Mouse (Mus musculus): ENCODE data around the gene Mapk12. TPM values are rescaled to one million over a fixed set of nuclear protein-coding genes. Genes with fewer than 3 reads are reported as not detected.
A peak's percentile ranks its signal among the peaks of the same experiment; 100 is the strongest.

The Mapk12 gene
- polyA plus RNA-seq, 1 experiment from 2014 or later, result 3.0 TPM

DNA sequence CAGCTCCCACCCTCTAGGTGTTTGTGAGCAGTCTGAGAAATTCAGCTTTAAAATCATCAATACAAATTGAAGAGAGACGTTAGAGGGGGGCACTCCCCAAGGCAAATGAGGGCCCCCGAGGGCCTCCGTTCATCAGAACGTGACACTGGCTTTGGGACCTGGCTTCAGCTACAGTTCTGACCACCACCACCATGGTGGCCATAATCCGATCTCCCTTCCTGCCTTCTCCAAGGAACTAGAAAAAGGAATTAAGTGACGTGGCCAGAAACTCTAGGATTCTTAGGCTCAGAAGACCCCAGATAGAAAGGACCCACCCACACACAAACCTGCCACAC is 39.1 kb upstream of the Mapk12 start:
- Histone ChIP-seq H3K27me3 (ENCODE audit: control insufficient read depth, insufficient read depth, low read depth, low read length) (no peaks in the 10 kb centered on the region), H3K36me3 (ENCODE audit: control insufficient read depth, insufficient read depth, low read length) (no peaks in the 10 kb centered on the region), H3K4me1 (ENCODE audit: control insufficient read depth, insufficient read depth, low read length) (peaks cover 53% of the 10 kb centered on the region), H3K9ac (ENCODE audit: low read depth, low read length) (peak overlapping the region; percentile 94), H3K9me3 (replicated peaks; ENCODE audit: control insufficient read depth, low read length, poor library complexity, severe bottlenecking) (no peaks in the 10 kb centered on the region), H3K4me3 (ENCODE audit: low read depth, low read length) (peak overlapping the region; percentile 77), H3K27ac (ENCODE audit: low read length) (peak overlapping the region; percentile 85), H3K4me2 (ENCODE audit: low read length) (peak overlapping the region; percentile 97)
- 2% methylated on average over 6 of the region's 6 CpGs for WGBS
- ATAC-seq, result no peak

DNA sequence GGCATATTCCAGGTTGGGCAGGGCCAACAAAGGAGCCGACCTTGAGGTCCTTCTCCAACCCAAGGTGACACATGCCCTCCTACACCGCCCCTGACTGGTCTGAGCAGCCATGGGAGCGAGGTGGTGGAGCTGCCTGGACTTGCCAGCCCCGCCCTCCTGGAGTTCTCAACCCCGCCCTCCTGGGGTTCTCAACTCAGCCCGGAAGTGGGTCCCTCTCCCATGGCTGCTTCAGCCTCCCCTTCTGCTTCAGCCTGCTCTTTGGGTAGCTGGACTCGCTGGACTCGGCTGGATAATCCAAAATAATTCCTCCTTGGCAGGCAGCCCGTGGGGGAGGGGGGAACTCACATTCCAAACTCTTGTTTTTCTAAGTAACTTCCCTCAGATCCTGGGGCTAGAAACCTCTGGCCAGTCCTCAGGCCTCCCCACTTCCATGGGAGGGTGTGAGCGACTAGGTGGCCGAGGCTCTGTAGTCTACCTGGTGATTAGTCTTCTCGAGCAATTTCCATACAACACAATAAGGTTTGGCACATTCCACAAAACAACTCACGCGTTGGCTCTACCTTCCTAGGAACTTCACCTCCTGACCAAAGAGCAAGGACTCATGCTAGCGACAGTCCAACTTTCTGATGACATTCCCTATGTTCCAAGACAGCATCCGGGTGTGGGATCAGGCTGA is 38.6 kb upstream of the Mapk12 start:
- H3K27me3 ChIP-seq (ENCODE audit: control insufficient read depth, insufficient read depth, low read depth, low read length), result no peaks in the 10 kb centered on the region

GRCm38 (mm10) chr15:89178260-89178860 is 37.9 kb upstream of the Mapk12 start:
- Histone ChIP-seq H3K9ac (ENCODE audit: low read depth, low read length) (peak overlapping the region; percentile 94; the same call in 1 of the 2 replicates), H3K27me3 (ENCODE audit: control insufficient read depth, insufficient read depth, low read depth, low read length) (no peaks in the 10 kb centered on the region), H3K4me3 (ENCODE audit: low read depth, low read length) (peak overlapping the region; percentile 77), H3K27ac (ENCODE audit: low read length) (no peak overlapping the region), H3K4me1 (ENCODE audit: control insufficient read depth, insufficient read depth, low read length) (peaks cover 64% of the 10 kb centered on the region), H3K4me2 (ENCODE audit: low read length) (peak overlapping the region; percentile 97), H3K36me3 (ENCODE audit: control insufficient read depth, insufficient read depth, low read length) (no peaks in the 10 kb centered on the region), H3K9me3 (replicated peaks; ENCODE audit: control insufficient read depth, low read length, poor library complexity, severe bottlenecking) (no peaks in the 10 kb centered on the region)
- WGBS, result 54% methylated on average over 7 of the region's 7 CpGs
- ATAC-seq, result no peak

More for the DNA sequence above, 38.6 kb upstream of the Mapk12 start:
- Histone ChIP-seq H3K4me3 (ENCODE audit: low read depth, low read length) (peak overlapping the region; percentile 77), H3K9ac (ENCODE audit: low read depth, low read length) (peak overlapping the region; percentile 94), H3K27ac (ENCODE audit: low read length) (peak overlapping the region; percentile 85), H3K4me1 (ENCODE audit: control insufficient read depth, insufficient read depth, low read length) (peaks cover 58% of the 10 kb centered on the region), H3K9me3 (replicated peaks; ENCODE audit: control insufficient read depth, low read length, poor library complexity, severe bottlenecking) (no peaks in the 10 kb centered on the region), H3K36me3 (ENCODE audit: control insufficient read depth, insufficient read depth, low read length) (no peaks in the 10 kb centered on the region), H3K4me2 (ENCODE audit: low read length) (peak overlapping the region; percentile 97)
- ATAC-seq, result no peak
- WGBS, result 1% methylated on average over 15 of the region's 16 CpGs

- no peaks in the 10 kb centered on the region for H3K9me3 ChIP-seq (replicated peaks; ENCODE audit: control insufficient read depth, low read length, poor library complexity, severe bottlenecking)
- no peak for ATAC-seq
- peak overlapping the region; percentile 53; the same call in 1 of the 2 replicates for H3K27ac ChIP-seq (ENCODE audit: low read length)
- H3K9ac ChIP-seq (ENCODE audit: low read depth, low read length), result 0 out of 2 replicates have a peak overlapping the region, but pooled peaks have one; percentile 22
- no peaks in the 10 kb centered on the region for H3K27me3 ChIP-seq (ENCODE audit: control insufficient read depth, insufficient read depth, low read depth, low read length)
- H3K4me2 ChIP-seq (ENCODE audit: low read length), result peak overlapping the region; percentile 97
- peaks cover 67% of the 10 kb centered on the region for H3K4me1 ChIP-seq (ENCODE audit: control insufficient read depth, insufficient read depth, low read length)
- WGBS, result 76% methylated on average over 4 of the region's 4 CpGs
- H3K36me3 ChIP-seq (ENCODE audit: control insufficient read depth, insufficient read depth, low read length), result no peaks in the 10 kb centered on the region
- peak overlapping the region; percentile 77; the same call in 1 of the 2 replicates for H3K4me3 ChIP-seq (ENCODE audit: low read depth, low read length)
Observed at GRCm38 (mm10) chr15:89177576-89178259, 37.2 kb upstream of the Mapk12 start.

- H3K27ac ChIP-seq (ENCODE audit: low read length), result peak overlapping the region; percentile 53; the same call in 1 of the 2 replicates
- no peaks in the 10 kb centered on the region for H3K36me3 ChIP-seq (ENCODE audit: control insufficient read depth, insufficient read depth, low read length)
- WGBS, result 22% methylated on average over 5 of the region's 5 CpGs
- H3K4me3 ChIP-seq (ENCODE audit: low read depth, low read length), result no peak overlapping the region
- H3K9me3 ChIP-seq (replicated peaks; ENCODE audit: control insufficient read depth, low read length, poor library complexity, severe bottlenecking), result no peaks in the 10 kb centered on the region
- 0 out of 2 replicates have a peak overlapping the region, but pooled peaks have one; percentile 22 for H3K9ac ChIP-seq (ENCODE audit: low read depth, low read length)
- H3K4me1 ChIP-seq (ENCODE audit: control insufficient read depth, insufficient read depth, low read length), result peaks cover 73% of the 10 kb centered on the region
- H3K27me3 ChIP-seq (ENCODE audit: control insufficient read depth, insufficient read depth, low read depth, low read length), result no peaks in the 10 kb centered on the region
- ATAC-seq, result no peak
- peak overlapping the region; percentile 97 for H3K4me2 ChIP-seq (ENCODE audit: low read length)
Observed at GRCm38 (mm10) chr15:89177121-89177520, 36.6 kb upstream of the Mapk12 start.

- Histone ChIP-seq H3K4me3 (ENCODE audit: low read depth, low read length) (no peak overlapping the region), H3K4me2 (ENCODE audit: low read length) (no peak overlapping the region), H3K27me3 (ENCODE audit: control insufficient read depth, insufficient read depth, low read depth, low read length) (no peaks in the 10 kb centered on the region), H3K9me3 (replicated peaks; ENCODE audit: control insufficient read depth, low read length, poor library complexity, severe bottlenecking) (no peaks in the 10 kb centered on the region), H3K9ac (ENCODE audit: low read depth, low read length) (no peak overlapping the region), H3K27ac (ENCODE audit: low read length) (no peak overlapping the region), H3K4me1 (ENCODE audit: control insufficient read depth, insufficient read depth, low read length) (peaks cover 70% of the 10 kb centered on the region), H3K36me3 (ENCODE audit: control insufficient read depth, insufficient read depth, low read length) (no peaks in the 10 kb centered on the region)
- no peak for ATAC-seq
- 73% methylated on average over 13 of the region's 13 CpGs for WGBS
Observed at GRCm38 (mm10) chr15:89175411-89176155, 35.1 kb upstream of the Mapk12 start.

GRCm38 (mm10) chr15:89174889-89175339 is 34.4 kb upstream of the Mapk12 start:
- peak overlapping the region; percentile 98; the same call in 1 of the 2 replicates for H3K4me2 ChIP-seq (ENCODE audit: low read length)
- no peak overlapping the region for H3K9ac ChIP-seq (ENCODE audit: low read depth, low read length)
- peaks cover 72% of the 10 kb centered on the region for H3K4me1 ChIP-seq (ENCODE audit: control insufficient read depth, insufficient read depth, low read length)
- no peak overlapping the region for H3K27ac ChIP-seq (ENCODE audit: low read length)
- ATAC-seq, result no peak
- no peaks in the 10 kb centered on the region for H3K9me3 ChIP-seq (replicated peaks; ENCODE audit: control insufficient read depth, low read length, poor library complexity, severe bottlenecking)
- H3K27me3 ChIP-seq (ENCODE audit: control insufficient read depth, insufficient read depth, low read depth, low read length), result no peaks in the 10 kb centered on the region
- H3K4me3 ChIP-seq (ENCODE audit: low read depth, low read length), result no peak overlapping the region
- WGBS, result 49% methylated on average over 11 of the region's 11 CpGs
- H3K36me3 ChIP-seq (ENCODE audit: control insufficient read depth, insufficient read depth, low read length), result no peaks in the 10 kb centered on the region

- ATAC-seq, result peak; percentile 44; the same call in 1 of the 2 replicates
- H3K36me3 ChIP-seq (ENCODE audit: control insufficient read depth, insufficient read depth, low read length), result 0 out of 2 replicates have a peak, but pooled peaks cover 2% of the 10 kb centered on the region
- no peaks in the 10 kb centered on the region for H3K27me3 ChIP-seq (ENCODE audit: control insufficient read depth, insufficient read depth, low read depth, low read length)
- peak overlapping the region; percentile 81 for H3K9ac ChIP-seq (ENCODE audit: low read depth, low read length)
- H3K4me2 ChIP-seq (ENCODE audit: low read length), result peak overlapping the region; percentile 98
- H3K4me3 ChIP-seq (ENCODE audit: low read depth, low read length), result peak overlapping the region; percentile 48
- peak overlapping the region; percentile 81; the same call in 1 of the 2 replicates for H3K27ac ChIP-seq (ENCODE audit: low read length)
- no peaks in the 10 kb centered on the region for H3K9me3 ChIP-seq (replicated peaks; ENCODE audit: control insufficient read depth, low read length, poor library complexity, severe bottlenecking)
- H3K4me1 ChIP-seq (ENCODE audit: control insufficient read depth, insufficient read depth, low read length), result peaks cover 74% of the 10 kb centered on the region
- 2% methylated on average over 15 of the region's 15 CpGs for WGBS
Observed at GRCm38 (mm10) chr15:89173906-89174214, 33.4 kb upstream of the Mapk12 start.
